Mouse (Mus musculus): Measurements from ENCODE around the gene Grin2b.

GRCm38 (mm10) chr6:136029235-136029939 is 143.9 kb downstream of the Grin2b start:
- TF ChIP-seq CTCF (IDR thresholded peaks at IDR 0.05; ENCODE audit: low read depth) (no peak), EP300 (IDR thresholded peaks at IDR 0.05; ENCODE audit: low read depth) (no peak)
